Mouse (Mus musculus) erythroblast, adult 5-6 weeks (primary cell): ENCODE measurements around the gene Bbx. TPM values are rescaled to one million over a fixed set of nuclear protein-coding genes. Genes with fewer than 3 reads are reported as not detected.

Source experiments
- ATAC-seq: replicated peaks from 2 replicates; pipeline ENCODE4 v1.8.0; 2016; ENCODE audit warnings: moderate number of reproducible peaks, mild to moderate bottlenecking, moderate TSS enrichment, inconsistent platforms; ENCODE audit not compliant: poor library complexity, low FRiP score, severe bottlenecking
- total RNA-seq, 2 experiments: library from RNA; stranded (forward) in 1 of 2; stranded (reverse) in 1 of 2; fragments of 150-400 nt in 1 of 2; fragments of 200-764, 138-1000 nt in 1 of 2; gene quantifications; 2 replicates each; pipeline versions ENCODE4 v1.2.3 to v1.2.4; 2015 to 2017; ENCODE audit warnings: low replicate concordance in 2 of 2

Bbx gene
- total RNA-seq, 2 experiments from 2014 or later: 5.2 to 5.3 TPM

GRCm38 (mm10) chr16:50251417-50251975 lies 180.7 kb downstream of the Bbx start:
- no peak for ATAC-seq

GRCm38 (mm10) chr16:50250469-50250868 lies 181.7 kb downstream of the Bbx start:
- ATAC-seq: no peak

DNA sequence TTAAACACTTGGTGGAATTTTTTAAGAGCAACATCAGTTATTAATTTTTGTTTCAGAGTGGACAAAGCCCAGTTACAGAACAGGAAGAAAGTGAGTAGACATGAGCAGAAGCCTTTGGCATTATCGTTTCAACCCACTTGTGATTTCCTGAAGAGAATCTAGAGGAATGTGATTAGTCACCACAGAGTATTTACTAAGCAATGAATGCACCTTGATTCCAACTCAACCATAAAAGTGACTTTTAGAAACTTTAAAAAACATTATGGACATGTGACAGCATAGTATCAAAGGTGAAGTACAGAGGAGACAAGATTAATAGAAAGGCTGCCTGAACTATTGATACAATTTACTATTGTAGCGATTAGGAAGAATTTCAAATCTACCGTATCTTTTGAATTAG lies 183.2 kb downstream of the Bbx start:
- ATAC-seq: no peak

DNA sequence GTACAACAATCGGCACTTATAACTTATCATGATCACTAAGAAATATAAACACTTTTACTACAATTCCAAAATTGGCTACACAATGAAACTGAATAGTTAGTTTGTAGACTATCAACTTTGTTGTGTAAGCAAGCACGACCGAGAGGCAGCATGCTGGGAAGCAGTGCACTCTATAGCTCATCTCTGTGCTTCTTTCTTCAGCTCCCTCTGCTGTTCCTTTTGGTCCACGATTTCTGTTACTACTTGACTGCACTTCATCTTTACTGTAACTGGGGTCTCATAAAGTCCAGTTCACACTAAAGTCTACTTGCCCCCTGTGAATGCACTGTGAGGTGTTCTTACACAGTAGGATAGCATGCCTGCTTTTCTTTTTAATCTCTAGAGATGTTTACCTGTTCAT lies 189.7 kb downstream of the Bbx start:
- no peak for ATAC-seq

DNA sequence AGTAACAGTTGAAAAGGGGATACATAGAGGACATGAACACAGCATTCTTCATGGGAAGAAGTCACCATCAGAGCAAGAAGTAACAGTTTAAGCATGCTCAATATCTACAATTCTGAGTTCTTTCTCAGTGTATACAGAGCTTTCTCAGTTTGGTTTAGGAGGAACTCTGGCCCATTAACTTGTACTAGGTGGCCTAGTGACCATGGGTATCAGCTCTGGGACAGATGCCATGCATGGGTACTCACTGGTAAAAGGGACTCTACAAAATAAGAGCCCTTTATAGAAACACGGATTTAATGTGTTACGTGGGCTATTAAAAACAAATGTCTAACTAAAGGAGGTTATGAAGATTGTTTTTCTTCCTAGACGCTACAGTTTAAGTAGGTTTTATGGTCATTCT lies 190.6 kb downstream of the Bbx start:
- ATAC-seq: no peak

GRCm38 (mm10) chr16:50235231-50235630 lies 197.0 kb downstream of the Bbx start:
- no peak for ATAC-seq

DNA sequence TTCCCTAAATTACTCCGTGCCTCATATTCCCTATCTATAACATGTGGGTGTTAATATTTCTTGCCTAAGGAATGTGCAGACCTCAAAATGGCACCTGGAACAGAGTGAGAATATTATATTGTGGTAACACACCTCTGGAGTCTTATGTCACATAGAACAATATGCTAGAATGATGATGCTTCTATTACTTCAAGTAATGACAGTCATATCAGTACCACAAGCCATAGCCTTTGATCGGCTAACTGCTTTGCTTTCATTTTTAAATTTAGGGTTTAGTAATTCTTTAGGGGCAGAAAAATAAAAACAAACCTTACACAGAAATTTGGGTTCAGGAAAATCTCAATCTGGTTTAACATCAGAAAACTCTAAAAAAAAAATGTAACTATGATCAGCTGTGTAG lies 201.6 kb downstream of the Bbx start:
- ATAC-seq: no peak

DNA sequence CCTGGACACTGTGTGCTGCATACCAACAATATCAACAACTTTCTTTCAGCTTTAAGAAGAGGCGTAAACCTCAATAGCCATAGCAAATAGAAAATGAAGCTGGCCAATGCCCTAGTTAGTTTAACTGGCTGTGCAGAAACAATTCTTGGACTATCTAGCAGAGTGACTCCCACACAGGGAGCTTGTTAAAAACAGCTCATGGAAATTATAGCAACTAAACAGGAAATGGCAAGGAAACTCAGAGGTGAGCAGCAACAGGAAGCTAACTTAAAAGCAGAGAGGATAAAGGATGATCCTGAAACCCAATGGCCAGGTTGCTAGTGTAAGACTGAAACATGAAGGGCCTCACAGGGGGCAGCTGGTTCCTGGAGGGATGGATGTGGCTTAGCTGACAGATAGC lies 203.4 kb downstream of the Bbx start:
- ATAC-seq: no peak

GRCm38 (mm10) chr16:50226274-50226673 lies 205.9 kb downstream of the Bbx start:
- ATAC-seq: no peak

GRCm38 (mm10) chr16:50224946-50225345 lies 207.2 kb downstream of the Bbx start:
- ATAC-seq: no peak

- ATAC-seq: no peak
These were observed 211.3 kb downstream of the Bbx start for GRCm38 (mm10) chr16:50220734-50221501.

GRCm38 (mm10) chr16:50217084-50217483 lies 215.1 kb downstream of the Bbx start:
- no peak for ATAC-seq

GRCm38 (mm10) chr16:50211727-50212126 lies 220.5 kb downstream of the Bbx start:
- ATAC-seq: no peak

- no peak for ATAC-seq
These were observed 221.0 kb downstream of the Bbx start for GRCm38 (mm10) chr16:50211231-50211630.

GRCm38 (mm10) chr16:50210742-50211141 lies 221.4 kb downstream of the Bbx start:
- ATAC-seq: no peak

DNA sequence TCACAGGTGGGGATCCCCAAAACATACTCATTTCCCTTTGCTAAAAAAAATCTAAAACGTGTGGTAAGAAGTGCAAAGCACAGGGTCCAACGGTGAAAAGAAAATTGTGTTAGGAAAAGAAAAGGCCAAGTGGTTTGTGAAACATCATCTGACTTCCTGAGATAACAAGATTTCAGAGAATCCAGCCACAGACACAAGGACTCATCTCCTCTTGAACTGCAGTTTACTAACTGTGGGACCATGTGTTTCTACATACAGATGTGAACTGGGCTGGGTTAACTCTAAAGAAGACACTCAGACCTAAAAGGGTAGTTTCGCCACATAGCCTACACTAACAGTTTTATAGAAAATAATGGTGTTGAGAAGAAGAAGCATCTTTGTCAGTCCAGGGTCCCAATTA lies 227.2 kb downstream of the Bbx start:
- no peak for ATAC-seq

DNA sequence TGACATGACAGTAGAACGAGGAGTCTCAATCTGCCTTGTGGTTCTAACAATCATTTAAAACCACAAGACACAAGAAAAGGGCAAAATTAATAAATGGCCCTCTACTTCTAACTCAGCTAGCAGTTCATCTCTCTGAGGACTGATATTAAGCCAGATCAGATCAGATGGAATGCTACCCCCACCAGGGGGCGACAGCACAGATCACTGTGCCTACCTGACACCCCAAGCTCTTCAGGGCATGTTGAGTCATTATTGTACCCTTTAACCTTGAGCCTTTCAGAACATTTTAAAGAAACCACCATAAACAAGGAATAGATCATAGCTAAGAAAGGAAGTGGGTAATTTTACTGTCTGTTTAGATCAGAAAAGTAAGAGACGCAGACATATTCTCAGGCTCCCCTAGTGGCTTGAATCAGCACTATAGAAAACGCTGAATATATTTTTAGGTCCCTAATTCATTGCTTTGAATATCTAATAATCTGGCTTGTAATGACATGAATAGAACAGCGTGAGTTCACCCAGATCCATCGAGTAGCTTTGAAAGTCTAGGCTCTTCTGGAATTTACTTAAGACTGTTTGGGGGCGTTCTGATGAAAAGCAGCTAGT lies 230.5 kb downstream of the Bbx start:
- no peak for ATAC-seq

DNA sequence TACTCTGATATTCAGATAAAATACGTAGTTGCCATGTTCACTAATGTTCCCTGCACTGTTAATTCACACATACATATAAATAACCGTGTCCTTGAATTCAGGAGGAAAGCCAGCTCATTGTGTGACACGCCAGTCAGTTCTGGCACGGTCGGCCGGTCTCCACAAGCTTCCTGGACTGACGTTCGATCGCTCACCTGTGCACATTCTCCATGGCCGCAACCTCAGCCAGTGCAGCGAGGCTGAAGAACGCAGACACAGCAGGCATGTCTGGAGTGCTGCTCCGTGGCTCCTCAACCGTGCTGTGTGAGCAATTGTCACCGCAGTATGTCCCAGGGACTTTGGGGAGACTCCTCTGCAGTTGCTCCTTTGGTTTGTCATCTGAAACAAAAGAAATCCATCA lies 232.0 kb downstream of the Bbx start:
- ATAC-seq: no peak

GRCm38 (mm10) chr16:50196118-50196517 lies 236.1 kb downstream of the Bbx start:
- no peak for ATAC-seq

DNA sequence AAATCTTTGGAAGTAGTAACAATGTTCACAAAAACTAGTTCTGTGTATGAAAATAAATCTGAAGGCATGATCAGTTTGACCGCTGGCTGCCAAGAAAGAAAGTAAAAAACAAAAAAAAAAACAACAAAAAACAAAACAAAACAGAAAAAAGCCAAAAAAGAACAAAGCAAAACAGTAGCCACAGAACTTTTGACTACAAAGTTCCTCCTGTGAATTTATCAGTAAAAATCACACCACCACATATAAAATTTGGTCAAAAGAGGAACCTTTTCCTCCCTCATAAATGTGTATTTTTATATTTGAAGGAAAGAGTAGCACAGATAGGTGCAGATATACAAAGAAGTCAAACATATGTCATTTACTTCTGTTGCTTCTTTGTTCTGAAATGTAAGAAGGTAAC lies 239.6 kb downstream of the Bbx start:
- ATAC-seq: no peak

DNA sequence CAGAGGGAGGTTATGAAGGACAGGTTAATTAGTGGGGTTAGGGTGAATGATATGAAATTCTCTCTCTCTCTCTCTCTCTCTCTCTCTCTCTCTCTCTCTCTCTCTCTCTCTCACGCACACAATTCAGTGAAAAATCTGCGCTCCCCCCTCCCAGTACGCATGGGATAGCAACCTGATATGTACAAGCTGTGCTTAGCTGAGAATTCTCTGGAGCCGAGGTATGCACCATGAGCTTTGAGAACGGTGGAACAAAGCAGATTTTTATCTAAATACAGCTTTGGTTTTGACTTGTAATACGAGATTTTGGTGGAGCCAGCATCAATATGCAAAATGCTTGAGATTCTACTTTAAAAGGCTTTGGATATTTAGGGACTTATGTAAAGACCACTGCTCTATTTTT lies 243.1 kb downstream of the Bbx start:
- no peak for ATAC-seq
